Mouse (Mus musculus) 3134 (cell line): ENCODE measurements around the gene 5830473C10Rik.
A peak's percentile ranks its signal among the peaks of the same experiment; 100 is the strongest.

Experiments
- DNase-seq: peaks from one replicate; pipeline ENCODE4 v3.0.0-alpha.2; 2011; ENCODE audit warnings: low spot score; ENCODE audit not compliant: insufficient read length; ENCODE audit errors: extremely low read depth

The 5830473C10Rik gene

GRCm38 (mm10) chr5:90591936-90592335 lies 31.0 kb downstream of the 5830473C10Rik start:
- no peak for DNase-seq

- no peak for DNase-seq
Measured at GRCm38 (mm10) chr5:90594945-90595344, 34.0 kb downstream of the 5830473C10Rik start.

- DNase-seq = no peak
Measured at GRCm38 (mm10) chr5:90596155-90596554, 35.2 kb downstream of the 5830473C10Rik start.

GRCm38 (mm10) chr5:90601469-90601868 lies 40.6 kb downstream of the 5830473C10Rik start:
- DNase-seq = peak; percentile 9

GRCm38 (mm10) chr5:90603407-90603923 lies 42.6 kb downstream of the 5830473C10Rik start:
- no peak for DNase-seq

GRCm38 (mm10) chr5:90608906-90609305 lies 48.0 kb downstream of the 5830473C10Rik start:
- no peak for DNase-seq

- DNase-seq = peak; percentile 44
Measured at GRCm38 (mm10) chr5:90611388-90611787, 50.5 kb downstream of the 5830473C10Rik start.

- DNase-seq = peak; percentile 68
Measured at GRCm38 (mm10) chr5:90611996-90612611, 51.2 kb downstream of the 5830473C10Rik start.

- DNase-seq = peak; percentile 16
Measured at GRCm38 (mm10) chr5:90612751-90613150, 51.8 kb downstream of the 5830473C10Rik start.

GRCm38 (mm10) chr5:90617859-90618258 lies 57.0 kb downstream of the 5830473C10Rik start:
- DNase-seq = no peak

GRCm38 (mm10) chr5:90621316-90621715 lies 60.4 kb downstream of the 5830473C10Rik start:
- peak; percentile 43 for DNase-seq

GRCm38 (mm10) chr5:90621726-90622125 lies 60.8 kb downstream of the 5830473C10Rik start:
- DNase-seq = peak; percentile 52

- no peak for DNase-seq
Measured at GRCm38 (mm10) chr5:90623209-90623608, 62.3 kb downstream of the 5830473C10Rik start.

GRCm38 (mm10) chr5:90624708-90625425 lies 64.0 kb downstream of the 5830473C10Rik start:
- DNase-seq = no peak

GRCm38 (mm10) chr5:90627423-90627822 lies 66.5 kb downstream of the 5830473C10Rik start:
- no peak for DNase-seq

GRCm38 (mm10) chr5:90628011-90628410 lies 67.1 kb downstream of the 5830473C10Rik start:
- no peak for DNase-seq

- no peak for DNase-seq
Measured at GRCm38 (mm10) chr5:90628530-90628929, 67.6 kb downstream of the 5830473C10Rik start.

GRCm38 (mm10) chr5:90634885-90635284 lies 74.0 kb downstream of the 5830473C10Rik start:
- DNase-seq = no peak

- no peak for DNase-seq
Measured at GRCm38 (mm10) chr5:90640286-90641217, 79.6 kb downstream of the 5830473C10Rik start, which contains the start of gene Rassf6. Gene Rassf6, minus strand, starts transcription at chr5:90640657.

- no peak for DNase-seq
Measured at GRCm38 (mm10) chr5:90641218-90641610, 80.3 kb downstream of the 5830473C10Rik start.

- no peak for DNase-seq
Measured at GRCm38 (mm10) chr5:90645579-90645978, 84.7 kb downstream of the 5830473C10Rik start.
